Mouse (Mus musculus) limb, embryonic 11.5 days (tissue): ENCODE data around the gene Castor2. TPM values are rescaled to one million over a fixed set of nuclear protein-coding genes. Genes with fewer than 3 reads are reported as not detected.

Experiments used
- ATAC-seq: fragments of 200-750 bp; cut with Nextera tagmentation; 2 replicates; pipeline ENCODE4 v1.8.0; 2017; ENCODE audit warnings: low read depth; ENCODE audit not compliant: insufficient number of reproducible peaks, low FRiP score, low TSS enrichment
- DNase-seq: peaks from one replicate; pipeline ENCODE4 v3.0.0-alpha.2; 2015; ENCODE audit warnings: low spot score
- H3K27ac ChIP-seq: fragments of 300-500 bp; sonication (generic); replicated peaks from 2 replicates; pipeline ENCODE4 v1.5.1; 2014; ENCODE audit warnings: low read depth, mild to moderate bottlenecking, low read length
- H3K27me3 ChIP-seq: fragments of 300-500 bp; sonication (generic); 2 replicates; pipeline ENCODE4 v1.6.1; 2014; ENCODE audit warnings: mild to moderate bottlenecking, low read length, mixed read lengths; ENCODE audit not compliant: control insufficient read depth, insufficient read depth
- H3K36me3 ChIP-seq: fragments of 300-500 bp; sonication (generic); 2 replicates; pipeline ENCODE4 v1.6.1; 2014; ENCODE audit warnings: mild to moderate bottlenecking, low read length, moderate library complexity, mixed read lengths; ENCODE audit not compliant: control insufficient read depth, insufficient read depth
- H3K4me1 ChIP-seq: fragments of 300-500 bp; sonication (generic); 2 replicates; pipeline ENCODE4 v1.6.1; 2014; ENCODE audit warnings: low read length, mixed read lengths; ENCODE audit not compliant: control insufficient read depth, insufficient read depth
- H3K4me2 ChIP-seq: fragments of 300-500 bp; sonication (generic); 2 replicates; pipeline ENCODE4 v1.6.1; 2014; ENCODE audit warnings: low read depth, mild to moderate bottlenecking, moderate library complexity; ENCODE audit not compliant: severe bottlenecking
- H3K4me3 ChIP-seq: fragments of 300-500 bp; sonication (generic); 2 replicates; pipeline ENCODE4 v1.5.1; 2014; ENCODE audit warnings: low read depth, low read length
- H3K9ac ChIP-seq: fragments of 300-500 bp; sonication (generic); 2 replicates; pipeline ENCODE4 v1.6.1; 2014; ENCODE audit warnings: mild to moderate bottlenecking, low read length
- H3K9me3 ChIP-seq: fragments of 300-500 bp; sonication (generic); 2 replicates; pipeline ENCODE4 v1.6.1; 2016; ENCODE audit warnings: low read length; ENCODE audit not compliant: control insufficient read depth
- WGBS: fragments of 180-500 bp; shearing (Covaris S2); extraction: QIAGEN DNeasy Blood & Tissue Kit; methylation state at CpG from one replicate; pipeline ENCODE4 v1.1.7; 2014; 5-methylcytosine and 5-hydroxymethylcytosine counted together
- polyA plus RNA-seq: library from polyadenylated mRNA; unstranded; fragments of >200 nt; fragmentation: Nextera tagmentation; extraction: Ambion mirVana; gene quantifications from 2 replicates; pipeline ENCODE4 v1.2.1, GENCODE M21; 2014

Castor2 gene
- polyA plus RNA-seq, 1 experiment from 2014 or later, result 11.8 TPM

GRCm38 (mm10) chr5:134186059-134186458, 86.5 kb downstream of the Castor2 start:
- ATAC-seq (no peak), DNase-seq (no peak)
- whole genome bisulfite sequencing, result 92% methylated on average over 3 of the region's 3 CpGs
- Histone ChIP-seq H3K4me2 (no peak overlapping the region), H3K4me3 (no peak overlapping the region), H3K36me3 (no peaks in the 10 kb centered on the region), H3K9ac (no peak overlapping the region), H3K9me3 (no peaks in the 10 kb centered on the region), H3K4me1 (peaks cover 12% of the 10 kb centered on the region), H3K27me3 (no peaks in the 10 kb centered on the region), H3K27ac (no peak overlapping the region)

GRCm38 (mm10) chr5:134186961-134187731, 87.6 kb downstream of the Castor2 start:
- DNase-seq, result peak; percentile 81

GRCm38 (mm10) chr5:134188571-134188970, 89.1 kb downstream of the Castor2 start:
- no peak overlapping the region for H3K27ac ChIP-seq
- H3K4me1 ChIP-seq, result peaks cover under 1% of the 10 kb centered on the region; the same call in 1 of the 2 replicates
- H3K27me3 ChIP-seq, result no peaks in the 10 kb centered on the region
- H3K36me3 ChIP-seq, result no peaks in the 10 kb centered on the region
- DNase-seq, result no peak
- no peak overlapping the region for H3K4me2 ChIP-seq
- no peak for ATAC-seq
- no peak overlapping the region for H3K9ac ChIP-seq
- H3K9me3 ChIP-seq, result no peaks in the 10 kb centered on the region
- WGBS, result 67% methylated on average over 7 of the region's 7 CpGs
- no peak overlapping the region for H3K4me3 ChIP-seq

More at GRCm38 (mm10) chr5:134186961-134187731, 87.6 kb downstream of the Castor2 start:
- Histone ChIP-seq H3K9me3 (no peaks in the 10 kb centered on the region), H3K4me2 (no peak overlapping the region), H3K4me3 (no peak overlapping the region), H3K9ac (no peak overlapping the region), H3K36me3 (no peaks in the 10 kb centered on the region), H3K4me1 (peaks cover 12% of the 10 kb centered on the region), H3K27ac (no peak overlapping the region), H3K27me3 (no peaks in the 10 kb centered on the region)
- WGBS, result 84% methylated on average over 4 of the region's 4 CpGs
- ATAC-seq, result no peak

DNA sequence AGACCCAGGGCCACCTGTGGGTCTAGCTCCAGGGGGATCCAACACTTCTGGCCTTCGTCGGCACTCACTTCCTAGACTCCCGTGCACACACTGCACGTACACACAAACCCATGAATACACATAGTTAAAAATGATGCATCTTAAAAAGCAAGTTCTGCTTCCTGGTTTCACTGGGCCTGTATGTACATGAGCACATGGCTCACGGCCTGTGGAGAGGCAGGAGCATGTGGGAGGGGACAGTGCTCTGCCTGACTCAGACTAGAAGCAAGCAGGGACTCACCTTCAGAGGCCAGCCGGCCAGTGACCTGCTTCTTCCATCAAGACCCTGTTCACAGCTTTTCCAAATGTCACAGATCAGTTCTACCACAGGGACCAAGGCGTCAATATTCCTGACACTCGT, 94.2 kb downstream of the Castor2 start:
- 89% methylated on average over 8 of the region's 8 CpGs for WGBS
- H3K9ac ChIP-seq, result no peak overlapping the region
- H3K4me2 ChIP-seq, result no peak overlapping the region
- no peak for DNase-seq
- no peak overlapping the region for H3K4me3 ChIP-seq
- H3K4me1 ChIP-seq, result no peaks in the 10 kb centered on the region
- no peaks in the 10 kb centered on the region for H3K9me3 ChIP-seq
- ATAC-seq, result no peak
- no peaks in the 10 kb centered on the region for H3K36me3 ChIP-seq
- H3K27me3 ChIP-seq, result no peaks in the 10 kb centered on the region
- H3K27ac ChIP-seq, result no peak overlapping the region

Other genes with a start within 250 kb of the Castor2 start
- 32.7 and 35.8 TPM in 2 replicates for gene Rcc1l, start 77.1 kb downstream of the Castor2 start, polyA plus RNA-seq
- 6.6 and 7.9 TPM in 2 replicates for gene Gtf2ird2, start 84.3 kb downstream of the Castor2 start, polyA plus RNA-seq
- gene Ncf1, start 129.9 kb downstream of the Castor2 start, polyA plus RNA-seq, result 1.8 and 2.4 TPM in 2 replicates
- 211 and 222 TPM in 2 replicates for gene Gtf2i, start 215.0 kb downstream of the Castor2 start, polyA plus RNA-seq